In the genomic region with DNA sequence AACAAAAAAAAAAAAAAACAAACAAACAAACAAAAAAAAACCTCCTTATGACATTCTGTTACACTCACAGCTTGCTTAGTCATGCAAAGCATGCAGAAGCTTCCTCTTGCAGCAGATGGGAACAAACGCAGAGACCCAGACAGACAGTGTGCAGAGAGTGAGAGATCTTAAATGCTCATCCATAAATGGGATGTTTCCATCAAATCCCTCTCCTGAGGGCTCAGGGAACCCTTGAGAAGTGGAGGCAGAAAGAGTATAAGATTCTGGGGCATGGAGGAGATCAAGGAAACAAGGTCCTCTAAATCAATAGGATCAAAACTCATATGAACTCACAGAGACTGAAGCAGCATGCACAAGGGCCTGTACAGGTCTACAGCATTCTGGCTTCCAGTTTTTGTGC, we compare ENCODE assay signal across 25 mouse cellular contexts. TPM values are rescaled to one million over a fixed set of nuclear protein-coding genes. Genes with fewer than 3 reads are reported as not detected.
A peak's percentile ranks its signal among the peaks of the same experiment; 100 is the strongest.
DNase-seq lines count a peak whose midpoint lies in the region; ATAC-seq lines count a peak whose summit lies in the region.
"Had no signal": no experiment of that assay in that cellular context is flagged by ENCODE, and none has a peak within 500 bp of the region (broad histone marks: within the 10 kb centered on the region; RNA-seq: fewer than 3 reads in every experiment).

No protein-coding gene starts in this region.

- H3K9ac ChIP-seq in heart, embryonic 12.5 days: no peak overlapping the region
- H3K9ac ChIP-seq: embryonic facial prominence, embryonic 13.5 days; embryonic facial prominence, embryonic 15.5 days; forebrain, embryonic 12.5 days had no signal

- no peak overlapping the region for H3K27ac ChIP-seq in heart, embryonic 10.5 days
- no peak overlapping the region for H3K27ac ChIP-seq in heart, embryonic 12.5 days (ENCODE audit: poor library complexity, severe bottlenecking)
- H3K27ac ChIP-seq: embryonic facial prominence, embryonic 13.5 days; embryonic facial prominence, embryonic 15.5 days; forebrain, embryonic 10.5 days; forebrain, embryonic 12.5 days had no signal

- H3K4me1 ChIP-seq in heart, embryonic 10.5 days: no peaks in the 10 kb centered on the region
- no peaks in the 10 kb centered on the region for H3K4me1 ChIP-seq in heart, embryonic 12.5 days (replicated peaks)
- H3K4me1 ChIP-seq: embryonic facial prominence, embryonic 13.5 days; embryonic facial prominence, embryonic 15.5 days; forebrain, embryonic 10.5 days; forebrain, embryonic 12.5 days had no signal

- no peak overlapping the region for H3K4me3 ChIP-seq in heart, embryonic 10.5 days
- H3K4me3 ChIP-seq in heart, embryonic 12.5 days: no peak overlapping the region
- H3K4me3 ChIP-seq: embryonic facial prominence, embryonic 13.5 days; embryonic facial prominence, embryonic 15.5 days; erythroblast, embryonic 14.5 days; forebrain, embryonic 10.5 days; forebrain, embryonic 12.5 days had no signal

- ATAC-seq in heart, embryonic 12.5 days (ENCODE audit: insufficient number of reproducible peaks, low FRiP score): no peak
- ATAC-seq: forebrain, embryonic 14.5 days; forebrain, embryonic 16.5 days had no signal

- H3K9me3 ChIP-seq in heart, embryonic 10.5 days: no peaks in the 10 kb centered on the region
- H3K9me3 ChIP-seq in heart, embryonic 12.5 days (replicated peaks): 0 out of 2 replicates have a peak, but pooled peaks cover 5% of the 10 kb centered on the region
- H3K9me3 ChIP-seq: embryonic facial prominence, embryonic 15.5 days; forebrain, embryonic 10.5 days had no signal

- no peaks in the 10 kb centered on the region for H3K27me3 ChIP-seq in heart, embryonic 10.5 days (ENCODE audit: insufficient read depth, poor library complexity, severe bottlenecking)
- no peaks in the 10 kb centered on the region for H3K27me3 ChIP-seq in heart, embryonic 12.5 days (replicated peaks)
- no peaks in the 10 kb centered on the region for H3K27me3 ChIP-seq in splenic B cell, adult 2 months (ENCODE audit: control insufficient read depth, insufficient read depth, low read length, poor library complexity, severe bottlenecking)
- H3K27me3 ChIP-seq: embryonic facial prominence, embryonic 13.5 days; embryonic facial prominence, embryonic 15.5 days had no signal

- intact Hi-C loops in gastrocnemius, postnatal 14 days (cut with DNase I; ENCODE audit: low total_unique reads): no loop called here

- 84% methylated on average over 1 of the region's 1 CpGs for WGBS in heart, embryonic 10.5 days
- WGBS in heart, embryonic 12.5 days: 76% methylated on average over 1 of the region's 1 CpGs

- H3K4me2 ChIP-seq in heart, embryonic 12.5 days: no peak overlapping the region
- H3K4me2 ChIP-seq: embryonic facial prominence, embryonic 13.5 days; embryonic facial prominence, embryonic 15.5 days; forebrain, embryonic 12.5 days had no signal

- no peaks in the 10 kb centered on the region for H3K36me3 ChIP-seq in heart, embryonic 10.5 days
- H3K36me3 ChIP-seq in heart, embryonic 12.5 days: no peaks in the 10 kb centered on the region
- no peaks in the 10 kb centered on the region for H3K36me3 ChIP-seq in splenic B cell, adult 2 months (ENCODE audit: control insufficient read depth, insufficient read depth, low read length, poor library complexity, severe bottlenecking)
- H3K36me3 ChIP-seq: embryonic facial prominence, embryonic 13.5 days; embryonic facial prominence, embryonic 15.5 days; forebrain, embryonic 10.5 days; forebrain, embryonic 12.5 days had no signal

- DNase-seq in heart, embryonic 10.5 days (ENCODE audit: low spot score): peak; percentile 17
- DNase-seq in layer of hippocampus, adult 9-11 months: peak; percentile 20
- DNase-seq in layer of hippocampus, postnatal 14 days (ENCODE audit: low spot score in 2 of 2): no peak
- DNase-seq in A20 (ENCODE audit: low read depth, low spot score): peak; percentile 70
- DNase-seq in splenic B cell, adult 2 months (ENCODE audit: low read depth, low spot score): peak; percentile 26
- no peak for DNase-seq in gastrocnemius, postnatal 14 days
- no peak for DNase-seq in right cerebral cortex, postnatal 14 days
- DNase-seq: adrenal gland, adult 2 months; adrenal gland, postnatal 10 days; adrenal gland, postnatal 25 days; cerebellum, adult 11 months; cerebellum, adult 18-20 months; cerebellum, adult 8-10 months; cerebellum, postnatal 10 days; cerebellum, postnatal 25 days; embryo, embryonic 11 days had no signal

RNA-seq across cellular contexts. Expression of a gene that starts 52.5 kb away (rescaled TPM):
- polyA plus RNA-seq in heart, embryonic 10.5 days (2016; fragmentation: Nextera tagmentation; extraction: Ambion mirVana): 9.3 and 13.1 TPM in 2 replicates
- 10.1 and 10.9 TPM in 2 replicates for polyA plus RNA-seq in heart, embryonic 12.5 days (2016; fragmentation: Nextera tagmentation; extraction: Ambion mirVana)
- 1 to 10 TPM; 1.5 to 2.4 TPM for total RNA-seq in layer of hippocampus, postnatal 14 days (2021)
- 1 to 10 TPM; 5.6 to 6.1 TPM for total RNA-seq in gastrocnemius, postnatal 14 days (2021)
- total RNA-seq: MEL had no signal
- polyA plus RNA-seq: erythroblast, embryonic 14.5 days had no signal

Comparison
In these comparisons a context has a peak if more than half of its experiments do, and no peak if none do; other contexts are left out.
1. DNase-seq: peak in heart, embryonic 10.5 days (single experiment), layer of hippocampus, adult 9-11 months (single experiment), A20 (single experiment) and splenic B cell, adult 2 months (single experiment); none in layer of hippocampus, postnatal 14 days (0 of 2), gastrocnemius, postnatal 14 days (single experiment) and right cerebral cortex, postnatal 14 days (single experiment).